Mouse (Mus musculus) cortical plate, adult 2 months (tissue): ENCODE measurements around the gene Dusp22. TPM values are rescaled to one million over a fixed set of nuclear protein-coding genes. Genes with fewer than 3 reads are reported as not detected.
A peak's percentile ranks its signal among the peaks of the same experiment; 100 is the strongest.

Source experiments
- H3K27ac ChIP-seq: fragments of 200-500 bp; 2 replicates; pipeline ENCODE4 v1.5.1; 2012; ENCODE audit warnings: low read length, control low read depth, inconsistent platforms; ENCODE audit not compliant: insufficient read depth
- H3K4me1 ChIP-seq: fragments of 200-500 bp; 2 replicates; pipeline ENCODE4 v1.6.1; 2011; ENCODE audit warnings: low read length; ENCODE audit not compliant: control insufficient read depth, insufficient read depth
- H3K4me3 ChIP-seq: fragments of 200-500 bp; 2 replicates; pipeline ENCODE4 v1.5.1; 2011; ENCODE audit warnings: mild to moderate bottlenecking, low read length, control low read depth; ENCODE audit not compliant: insufficient read depth
- CTCF ChIP-seq: fragments of 200-500 bp; IDR thresholded peaks from 2 replicates; pipeline ENCODE4 v1.5.1; 2011; ENCODE audit warnings: mild to moderate bottlenecking, control low read depth, low read length; ENCODE audit not compliant: insufficient read depth; ENCODE audit errors: extremely low read depth
- POLR2A ChIP-seq: fragments of 200-500 bp; IDR thresholded peaks from 2 replicates; pipeline ENCODE4 v1.6.1; 2011; ENCODE audit warnings: mild to moderate bottlenecking, low read length, control low read depth; ENCODE audit not compliant: insufficient read depth; ENCODE audit errors: extremely low read depth
- polyA plus RNA-seq: library from polyadenylated mRNA; depleted of rRNA; stranded (reverse); fragments of >200 nt; gene quantifications from 2 replicates; pipeline ENCODE4 v1.2.3, GENCODE M21; 2012

Gene Dusp22
- polyA plus RNA-seq, 1 experiment, result 32.8 TPM

GRCm38 (mm10) chr13:30741172-30741571, 81.4 kb downstream of the Dusp22 start:
- Histone ChIP-seq H3K4me1 (no peaks in the 10 kb centered on the region), H3K4me3 (no peak overlapping the region), H3K27ac (no peak overlapping the region)
- TF ChIP-seq POLR2A, result no peak
- no peak for TF ChIP-seq CTCF

- TF ChIP-seq POLR2A (no peak), CTCF (no peak)
- Histone ChIP-seq H3K4me3 (no peak overlapping the region), H3K4me1 (no peaks in the 10 kb centered on the region), H3K27ac (no peak overlapping the region)
Observed at GRCm38 (mm10) chr13:30742411-30742970, 82.7 kb downstream of the Dusp22 start.

GRCm38 (mm10) chr13:30745121-30745520, 85.3 kb downstream of the Dusp22 start:
- TF ChIP-seq POLR2A, result no peak
- no peak for TF ChIP-seq CTCF
- no peak overlapping the region for H3K4me3 ChIP-seq
- H3K27ac ChIP-seq, result no peak overlapping the region
- no peaks in the 10 kb centered on the region for H3K4me1 ChIP-seq

GRCm38 (mm10) chr13:30747068-30747467, 87.3 kb downstream of the Dusp22 start:
- TF ChIP-seq CTCF, result no peak
- no peak for TF ChIP-seq POLR2A
- H3K4me1 ChIP-seq, result no peaks in the 10 kb centered on the region; the same call in 1 of the 2 replicates
- no peak overlapping the region for H3K4me3 ChIP-seq
- H3K27ac ChIP-seq, result no peak overlapping the region

- Histone ChIP-seq H3K27ac (no peak overlapping the region), H3K4me3 (no peak overlapping the region), H3K4me1 (no peaks in the 10 kb centered on the region; the same call in 1 of the 2 replicates)
- no peak for TF ChIP-seq POLR2A
Observed at GRCm38 (mm10) chr13:30747504-30747903, 87.7 kb downstream of the Dusp22 start.

- no peak for TF ChIP-seq POLR2A
- TF ChIP-seq CTCF, result no peak
- Histone ChIP-seq H3K4me1 (no peaks in the 10 kb centered on the region; the same call in 1 of the 2 replicates), H3K4me3 (no peak overlapping the region), H3K27ac (no peak overlapping the region)
Observed at GRCm38 (mm10) chr13:30748321-30748720, 88.5 kb downstream of the Dusp22 start.

- H3K27ac ChIP-seq, result no peak within 1 kb of the TSS
- H3K4me1 ChIP-seq, result no peaks in the 10 kb centered on the region; the same call in 1 of the 2 replicates
- no peak for TF ChIP-seq POLR2A
- H3K4me3 ChIP-seq, result peak within 1 kb of the TSS; percentile 34; the same call in 1 of the 2 replicates
Observed at GRCm38 (mm10) chr13:30749021-30749556, 89.3 kb downstream of the Dusp22 start, which contains the start of gene Irf4. Gene Irf4 (plus strand): TSS chr13:30749226.

GRCm38 (mm10) chr13:30749557-30750141, 89.8 kb downstream of the Dusp22 start:
- no peak for TF ChIP-seq POLR2A
- TF ChIP-seq CTCF, result no peak
- Histone ChIP-seq H3K4me1 (no peaks in the 10 kb centered on the region; the same call in 1 of the 2 replicates), H3K27ac (no peak overlapping the region), H3K4me3 (peak overlapping the region; percentile 34; the same call in 1 of the 2 replicates)

GRCm38 (mm10) chr13:30750461-30751303, 90.9 kb downstream of the Dusp22 start:
- Histone ChIP-seq H3K27ac (no peak overlapping the region), H3K4me3 (peak overlapping the region; percentile 34), H3K4me1 (no peaks in the 10 kb centered on the region; the same call in 1 of the 2 replicates)
- TF ChIP-seq CTCF (no peak), POLR2A (no peak)
